Mouse (Mus musculus) MEL (cell line): Measurements from ENCODE around the gene Lpar3. TPM values are rescaled to one million over a fixed set of nuclear protein-coding genes. Genes with fewer than 3 reads are reported as not detected.

ENCODE experiments used
- DNase-seq: peaks from one replicate; pipeline ENCODE4 v3.0.0; 2011; ENCODE audit warnings: low read depth, low spot score
- H3K27ac ChIP-seq: 2 replicates; pipeline ENCODE4 v1.5.1; 2012; ENCODE audit warnings: low read depth, mild to moderate bottlenecking, control low read depth, low read length, moderate library complexity; ENCODE audit not compliant: control insufficient read depth
- H3K27me3 ChIP-seq, 2 experiments: fragments of 150-350 bp in 1 of 2; sonication (generic) in 1 of 2; 2 replicates each; pipeline ENCODE4 v1.6.1; 2012; ENCODE audit warnings: low read length in 2 of 2, mild to moderate bottlenecking in 2 of 2, improper control_type of control experiment in 1 of 2, moderate library complexity in 1 of 2; ENCODE audit not compliant: insufficient read depth in 2 of 2, control insufficient read depth in 1 of 2
- H3K36me3 ChIP-seq, 2 experiments: 2 replicates each; pipeline ENCODE4 v1.6.1; 2012 to 2014; ENCODE audit warnings: low read length in 2 of 2, improper control_type of control experiment in 1 of 2, inconsistent platforms in 1 of 2, mild to moderate bottlenecking in 1 of 2; ENCODE audit not compliant: insufficient read depth in 2 of 2, control insufficient read depth in 1 of 2
- H3K4me1 ChIP-seq, 2 experiments: fragments of 150-350 bp in 1 of 2; sonication (generic) in 1 of 2; 2 replicates each; pipeline ENCODE4 v1.6.1; 2012; ENCODE audit warnings: low read length in 2 of 2, improper control_type of control experiment in 1 of 2, mild to moderate bottlenecking in 1 of 2; ENCODE audit not compliant: insufficient read depth in 2 of 2, control insufficient read depth in 1 of 2
- H3K4me3 ChIP-seq, 2 experiments: fragments of 150-350 bp in 1 of 2; sonication (generic) in 1 of 2; 2 replicates each; pipeline ENCODE4 v1.5.1; 2012; ENCODE audit warnings: low read depth in 2 of 2, low read length in 2 of 2, mild to moderate bottlenecking in 2 of 2, moderate library complexity in 2 of 2, control low read depth in 1 of 2, improper control_type of control experiment in 1 of 2; ENCODE audit not compliant: control insufficient read depth in 1 of 2, insufficient read depth in 1 of 2
- H3K79me2 ChIP-seq: 2 replicates; pipeline ENCODE4 v1.6.1; 2012; ENCODE audit warnings: mild to moderate bottlenecking, low read length, moderate library complexity; ENCODE audit not compliant: control insufficient read depth, poor library complexity, insufficient read depth
- H3K9ac ChIP-seq: 2 replicates; pipeline ENCODE4 v1.6.1; 2012; ENCODE audit warnings: low read depth, mild to moderate bottlenecking, control low read depth, low read length, moderate library complexity; ENCODE audit not compliant: control insufficient read depth, poor library complexity, severe bottlenecking
- H3K9me3 ChIP-seq: fragments of 150-350 bp; sonication (generic); replicated peaks from 2 replicates; pipeline ENCODE4 v1.6.1; 2012; ENCODE audit warnings: mild to moderate bottlenecking, low read length, improper control_type of control experiment, moderate library complexity; ENCODE audit not compliant: insufficient read depth
- BHLHE40 ChIP-seq: IDR thresholded peaks from 2 replicates; pipeline ENCODE4 v1.6.1; 2012; ENCODE audit warnings: low read depth, mild to moderate bottlenecking, inconsistent platforms, low read length, improper control_type of control experiment, borderline replicate concordance
- CHD1 ChIP-seq: IDR thresholded peaks from 2 replicates; pipeline ENCODE4 v1.6.1; 2012; ENCODE audit warnings: low read depth, mild to moderate bottlenecking, inconsistent platforms, low read length, improper control_type of control experiment
- CTCF ChIP-seq, 3 experiments: IDR thresholded peaks in 2 of 3; conservative IDR thresholded peaks in 1 of 3; 2 replicates each; pipeline ENCODE4 v1.5.1; 2011 to 2012; ENCODE audit warnings: low read length in 3 of 3, low read depth in 2 of 3, mild to moderate bottlenecking in 2 of 3, improper control_type of control experiment in 1 of 3, inconsistent platforms in 1 of 3, mixed read lengths in 1 of 3, moderate library complexity in 1 of 3; ENCODE audit not compliant: control insufficient read depth in 1 of 3, insufficient read depth in 1 of 3, poor library complexity in 1 of 3, severe bottlenecking in 1 of 3
- E2F4 ChIP-seq: IDR thresholded peaks from 2 replicates; pipeline ENCODE4 v1.6.1; 2011; ENCODE audit warnings: low read depth, low read length, improper control_type of control experiment, borderline replicate concordance
- GABPA ChIP-seq: IDR thresholded peaks from 2 replicates; pipeline ENCODE4 v1.6.1; 2012; ENCODE audit warnings: low read depth, mild to moderate bottlenecking, inconsistent platforms, low read length, improper control_type of control experiment, moderate library complexity
- KAT2A ChIP-seq: conservative IDR thresholded peaks from 2 replicates; pipeline ENCODE4 v1.6.1; 2012; ENCODE audit warnings: low read depth, low read length, improper control_type of control experiment, inconsistent platforms
- MAFK ChIP-seq: IDR thresholded peaks from 2 replicates; pipeline ENCODE4 v1.6.1; 2011; ENCODE audit warnings: low read depth, mild to moderate bottlenecking, low read length, improper control_type of control experiment, borderline replicate concordance
- MYB ChIP-seq: IDR thresholded peaks from 2 replicates; pipeline ENCODE4 v1.6.1; 2011; ENCODE audit warnings: mild to moderate bottlenecking, low read depth, low read length, improper control_type of control experiment
- MYC ChIP-seq: IDR thresholded peaks from 2 replicates; pipeline ENCODE4 v1.6.1; 2011; ENCODE audit warnings: low read depth, mild to moderate bottlenecking, low read length, improper control_type of control experiment, moderate library complexity
- NELFE ChIP-seq: IDR thresholded peaks from 2 replicates; pipeline ENCODE4 v1.6.1; 2011; ENCODE audit warnings: low read depth, low read length, improper control_type of control experiment
- NRF1 ChIP-seq: IDR thresholded peaks from 2 replicates; pipeline ENCODE4 v1.6.1; 2014; ENCODE audit warnings: low read depth, mild to moderate bottlenecking, inconsistent platforms, low read length, improper control_type of control experiment, moderate library complexity; ENCODE audit not compliant: poor library complexity, insufficient read depth, severe bottlenecking
- TCF12 ChIP-seq: IDR thresholded peaks from 2 replicates; pipeline ENCODE4 v1.6.1; 2014; ENCODE audit warnings: low read depth, mild to moderate bottlenecking, inconsistent platforms, low read length, improper control_type of control experiment, moderate library complexity
- UBTF ChIP-seq: IDR thresholded peaks from 2 replicates; pipeline ENCODE4 v1.6.1; 2012; ENCODE audit warnings: low read depth, mild to moderate bottlenecking, inconsistent platforms, low read length, improper control_type of control experiment, moderate library complexity, borderline replicate concordance; ENCODE audit not compliant: insufficient read depth
- USF2 ChIP-seq, 2 experiments: IDR thresholded peaks; 2 replicates each; pipeline ENCODE4 v1.6.1; 2011 to 2012; ENCODE audit warnings: improper control_type of control experiment in 2 of 2, low read length in 2 of 2, borderline replicate concordance in 1 of 2, inconsistent platforms in 1 of 2, low read depth in 1 of 2, mild to moderate bottlenecking in 1 of 2; ENCODE audit not compliant: insufficient read depth in 1 of 2
- ZMIZ1 ChIP-seq: IDR thresholded peaks from 2 replicates; pipeline ENCODE4 v1.6.1; 2012; ENCODE audit warnings: low read depth, mild to moderate bottlenecking, inconsistent platforms, low read length, improper control_type of control experiment, moderate library complexity
- polyA plus RNA-seq, 2 experiments: library from polyadenylated mRNA; stranded (reverse) in 1 of 2; unstranded in 1 of 2; fragments of >175 nt in 1 of 2; fragments of >200 nt in 1 of 2; gene quantifications; 2 replicates each; pipeline versions ENCODE4 v1.2.1 to v1.2.4; 2012; ENCODE audit warnings: low replicate concordance in 2 of 2, low read depth in 1 of 2; ENCODE audit not compliant: insufficient read length in 2 of 2, insufficient read depth in 1 of 2, missing spikeins in 1 of 2
- total RNA-seq: library from RNA; depleted of rRNA; stranded (reverse); fragments of 300-350 nt; gene quantifications from 2 replicates; pipeline ENCODE4 v1.2.3, GENCODE M21; 2012

Gene Lpar3
- total and polyA plus RNA-seq, 3 experiments, result not detected

DNA sequence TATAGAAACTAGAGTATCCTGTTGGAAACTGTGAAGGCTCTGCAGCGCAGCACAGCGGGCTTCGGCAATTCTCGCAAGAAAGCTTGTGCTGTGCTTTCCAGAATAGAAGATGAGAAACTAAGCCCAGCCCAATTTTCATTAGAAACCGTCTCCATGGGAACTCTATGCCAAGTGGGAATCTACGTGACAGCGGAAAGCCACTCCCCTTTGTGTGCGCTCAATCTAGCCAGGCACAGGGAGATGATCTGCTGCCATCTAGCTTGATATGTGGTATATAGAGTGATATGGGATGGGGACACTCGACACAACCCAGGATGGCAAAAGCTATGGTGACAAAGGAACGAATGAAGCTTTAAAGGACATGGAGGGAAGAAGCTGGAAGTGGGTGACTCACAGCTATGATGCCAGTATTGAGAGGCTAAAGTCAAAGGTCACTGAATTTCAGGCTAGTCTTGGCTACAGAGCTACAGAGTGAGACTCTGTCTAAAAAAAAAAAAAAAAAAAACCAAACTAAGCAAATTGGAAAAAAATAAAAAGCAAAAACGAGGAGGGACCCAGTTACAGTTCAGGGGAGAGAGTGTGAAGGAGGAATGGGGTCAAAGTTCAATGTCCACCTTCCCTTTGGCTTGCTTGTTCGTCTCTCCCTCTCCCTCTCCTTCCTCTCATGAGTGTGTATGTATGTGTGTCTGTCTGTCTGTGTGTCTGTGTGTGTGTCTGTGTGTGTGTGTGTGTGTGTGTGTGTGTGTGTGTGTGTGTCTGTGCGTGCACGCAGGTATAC, 47.5 kb downstream of the Lpar3 start:
- H3K27me3 ChIP-seq, result peaks cover 0 to 6% of the 10 kb centered on the region in 2 experiments; a peak in 3 of 4 replicates
- no peaks in the 10 kb centered on the region for H3K79me2 ChIP-seq
- H3K4me1 ChIP-seq, result no peaks in the 10 kb centered on the region
- TF ChIP-seq BHLHE40 (no peak), NELFE (no peak), TCF12 (no peak), CHD1 (no peak), UBTF (no peak), E2F4 (no peak), MYC (no peak), MAFK (no peak), CTCF (IDR thresholded peaks at IDR 0.05 in 2 of 3, conservative IDR thresholded peaks at IDR 0.05 in 1 of 3; ENCODE audit: control insufficient read depth in 1 of 3, insufficient read depth in 1 of 3, low read depth in 2 of 3, low read length in 3 of 3, poor library complexity in 1 of 3, severe bottlenecking in 1 of 3) (no peak), KAT2A (no peak), MYB (no peak)
- TF ChIP-seq, all 39 proteins: peak for 0
- Histone ChIP-seq H3K4me3 (no peak overlapping the region), H3K36me3 (no peaks in the 10 kb centered on the region), H3K9me3 (no peaks in the 10 kb centered on the region), H3K9ac (no peak overlapping the region), H3K27ac (no peak overlapping the region)
- no peak for DNase-seq

DNA sequence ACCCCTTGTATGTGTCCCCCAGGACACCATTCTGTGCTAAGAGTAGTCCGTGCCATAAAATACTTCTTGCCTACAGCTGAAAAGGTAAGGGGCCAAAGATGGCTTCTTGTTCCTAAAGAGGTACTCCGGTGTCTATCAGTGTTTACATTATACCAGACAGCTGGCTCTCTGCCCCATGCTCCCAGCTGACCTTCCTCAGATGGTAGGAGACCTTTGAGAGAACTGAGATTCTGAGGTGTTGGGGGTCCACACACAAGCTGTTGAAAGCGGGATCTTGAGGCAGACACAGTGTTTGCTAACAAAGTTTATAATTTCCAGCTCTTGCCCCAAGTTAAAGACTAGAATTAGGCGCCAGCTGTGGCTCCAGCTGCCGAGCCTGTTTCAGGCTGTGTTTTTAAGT, 53.7 kb downstream of the Lpar3 start:
- H3K27me3 ChIP-seq, result peaks cover 0 to 3% of the 10 kb centered on the region in 2 experiments; a peak in 2 of 4 replicates
- no peaks in the 10 kb centered on the region for H3K9me3 ChIP-seq
- no peak overlapping the region for H3K9ac ChIP-seq
- no peaks in the 10 kb centered on the region for H3K36me3 ChIP-seq
- no peaks in the 10 kb centered on the region for H3K4me1 ChIP-seq
- no peak for DNase-seq
- no peak overlapping the region for H3K4me3 ChIP-seq
- no peaks in the 10 kb centered on the region for H3K79me2 ChIP-seq
- H3K27ac ChIP-seq, result no peak overlapping the region
- TF ChIP-seq KAT2A (no peak), CHD1 (no peak), GABPA (no peak), USF2 (IDR thresholded peaks at IDR 0.05; ENCODE audit: borderline replicate concordance in 1 of 2, insufficient read depth in 1 of 2, low read depth in 1 of 2, low read length in 2 of 2) (no peak), NRF1 (no peak), ZMIZ1 (no peak)
- TF ChIP-seq, all 39 proteins: peak for 0
